Mouse (Mus musculus) 3T3-L1 (cell line): ENCODE data around the gene Stap2.

Source experiments
- DNase-seq: peaks from one replicate; pipeline ENCODE4 v3.0.0-alpha.2; 2015; ENCODE audit warnings: low read depth, low spot score

Gene Stap2

GRCm38 (mm10) chr17:56005415-56006061, at the start of gene Stap2, which contains the start of gene Mpnd:
Gene Stap2, minus strand, starts transcription at chr17:56005584.
Gene Mpnd, plus strand, starts transcription at chr17:56005711.
- DNase-seq, result peak; percentile 83

GRCm38 (mm10) chr17:56054938-56055337, 49.6 kb upstream of the Stap2 start:
- no peak for DNase-seq

DNA sequence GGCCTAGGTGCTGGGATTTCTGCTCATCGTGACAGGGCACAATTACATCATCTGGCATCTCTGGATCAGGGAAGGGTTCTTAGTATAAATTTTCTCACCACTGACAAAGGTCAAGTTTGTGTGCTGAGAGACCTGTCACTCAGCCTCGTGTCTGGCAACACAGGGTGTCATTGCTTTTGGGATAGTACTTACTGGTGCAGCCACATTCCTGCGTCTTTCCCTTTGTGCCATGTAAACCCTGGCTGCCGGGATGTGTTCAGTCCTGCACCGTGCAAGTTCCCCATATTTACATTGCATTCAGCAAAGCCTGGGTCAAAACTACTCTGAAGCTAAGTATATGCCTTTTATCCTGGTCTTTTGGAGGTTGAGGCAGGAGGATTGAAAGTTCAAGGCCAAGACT, 46.0 kb upstream of the Stap2 start:
- DNase-seq, result no peak

- DNase-seq, result no peak
These were observed 35.4 kb upstream of the Stap2 start for GRCm38 (mm10) chr17:56040857-56041163.

GRCm38 (mm10) chr17:56040030-56040856, 34.9 kb upstream of the Stap2 start, which contains the start of gene Chaf1a:
Gene Chaf1a, plus strand, starts transcription at chr17:56040439.
- DNase-seq, result peak; percentile 100

DNA sequence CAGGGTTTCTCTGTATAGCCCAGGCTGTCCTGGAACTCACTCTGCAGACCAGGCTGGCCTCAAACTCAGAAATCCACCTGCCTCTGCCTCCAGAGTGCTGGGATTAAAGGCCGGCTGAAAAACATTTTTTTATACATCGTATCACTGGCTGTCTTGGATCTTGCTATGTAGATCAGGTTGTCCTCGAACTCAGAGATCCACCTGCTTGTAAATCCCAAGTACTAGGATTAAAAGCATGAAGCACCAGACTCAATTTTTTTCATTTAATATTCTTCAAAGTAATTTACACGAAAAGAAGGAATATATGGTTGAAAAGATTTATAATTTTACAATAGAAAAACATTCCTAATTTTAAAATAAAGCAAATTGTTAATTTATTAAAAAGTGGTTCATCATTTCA, 34.0 kb upstream of the Stap2 start:
- DNase-seq, result no peak

GRCm38 (mm10) chr17:56038583-56039261, 33.3 kb upstream of the Stap2 start:
- DNase-seq, result no peak

GRCm38 (mm10) chr17:56036901-56037287, 31.5 kb upstream of the Stap2 start:
- no peak for DNase-seq

DNA sequence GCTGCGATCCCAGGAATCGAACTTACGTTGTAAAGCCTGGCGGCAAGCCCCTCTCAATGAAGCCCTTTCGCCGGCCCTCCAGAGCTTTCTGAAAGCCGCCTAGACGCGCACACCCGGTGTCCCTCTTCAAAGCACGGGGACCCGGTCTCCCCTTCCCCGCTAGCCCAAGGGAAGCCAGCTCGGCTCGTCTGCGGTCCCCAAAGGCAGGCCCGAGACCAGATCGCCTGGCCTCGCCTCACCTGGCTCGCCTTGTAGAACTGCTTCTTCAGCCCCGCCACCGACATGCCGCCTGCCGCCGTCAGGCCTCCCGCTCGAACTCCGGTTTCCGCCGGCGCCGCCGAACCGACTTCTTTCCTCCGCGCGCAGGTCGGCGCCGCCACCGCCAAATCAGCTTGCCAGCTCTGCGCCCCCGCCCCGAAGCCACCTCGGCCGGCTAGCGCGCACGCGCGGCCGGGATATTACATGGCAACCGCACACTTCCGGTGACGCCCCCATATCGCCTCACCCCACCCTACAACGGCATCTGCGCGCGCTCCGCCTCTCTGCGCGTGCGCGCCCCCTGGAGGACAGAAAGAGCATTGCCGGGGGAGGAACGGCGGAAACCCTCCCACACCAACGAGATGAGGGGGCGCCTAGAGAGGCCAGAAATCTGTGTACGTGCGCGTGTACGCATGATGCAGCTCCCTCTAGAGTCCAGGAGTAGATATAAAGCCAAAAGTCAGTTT, 31.0 kb upstream of the Stap2 start, which contains the start of gene Sh3gl1:
Gene Sh3gl1, minus strand, starts transcription at position 460 of the 725 bp plus-strand sequence.
- peak; percentile 96 for DNase-seq

- peak; percentile 24 for DNase-seq
These were observed 29.8 kb upstream of the Stap2 start for GRCm38 (mm10) chr17:56035216-56035615.

- no peak for DNase-seq
These were observed 29.3 kb upstream of the Stap2 start for GRCm38 (mm10) chr17:56034726-56035100.

DNA sequence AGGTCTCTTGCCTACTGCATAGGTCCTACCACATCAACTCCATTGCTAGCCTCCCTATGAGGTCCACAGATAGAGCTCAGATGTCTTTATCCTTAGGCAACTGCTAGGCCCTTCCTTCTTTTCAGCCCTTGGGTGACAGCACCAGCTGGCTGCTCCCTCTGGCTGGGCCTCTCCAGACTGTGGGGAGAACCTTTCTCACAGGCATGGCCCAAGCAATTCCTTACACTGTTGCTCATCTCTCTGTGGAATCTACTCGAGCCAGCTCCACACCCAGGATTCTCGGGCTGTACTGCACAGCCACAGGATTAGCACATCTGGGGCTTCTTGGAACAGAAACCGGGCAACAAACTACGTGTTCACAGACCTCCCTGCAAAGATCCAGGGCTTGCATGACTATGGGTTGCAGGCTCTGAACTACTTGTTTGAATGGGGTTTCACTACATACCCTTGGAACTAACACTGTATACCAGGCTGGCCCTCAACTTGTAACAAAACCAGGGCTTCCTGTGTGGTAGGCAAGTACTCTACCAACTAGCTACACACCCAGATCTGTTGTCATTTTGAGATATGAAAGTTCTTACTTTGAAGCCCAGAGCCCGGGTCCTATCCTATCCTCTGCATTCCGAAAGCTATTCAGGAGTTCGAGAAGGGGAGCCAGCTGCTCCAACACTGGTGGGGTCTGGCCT, 28.8 kb upstream of the Stap2 start:
- DNase-seq, result peak; percentile 73

- no peak for DNase-seq
These were observed 27.4 kb upstream of the Stap2 start for GRCm38 (mm10) chr17:56032831-56033230.

DNA sequence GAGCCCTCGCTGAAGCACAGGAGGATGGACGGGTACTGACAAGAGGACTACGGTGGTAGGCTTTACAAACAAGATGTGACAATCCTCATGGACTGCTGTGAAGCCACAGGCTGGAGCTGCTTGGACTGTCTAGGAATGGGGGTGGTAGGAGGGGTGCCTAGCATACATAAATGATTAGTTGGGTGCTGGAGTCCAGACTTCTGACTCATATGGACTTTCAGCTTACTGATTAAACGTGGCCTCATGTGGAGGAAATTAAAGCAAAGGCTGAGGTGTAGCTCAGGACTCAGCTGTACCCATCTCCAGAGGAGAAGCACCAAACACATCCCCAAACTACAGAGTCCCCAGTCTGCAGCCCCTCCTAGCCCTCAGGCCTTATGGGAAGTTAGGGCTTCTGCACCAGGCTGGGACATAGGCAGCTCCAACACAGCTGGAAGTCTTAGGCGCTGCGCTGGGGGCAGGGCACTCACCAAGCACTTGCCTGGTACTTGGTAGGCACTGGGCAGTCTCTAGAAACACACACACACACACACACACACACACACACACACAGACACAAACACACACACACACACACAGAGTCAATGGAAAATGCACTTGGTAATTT, 26.8 kb upstream of the Stap2 start:
- peak; percentile 60 for DNase-seq

DNA sequence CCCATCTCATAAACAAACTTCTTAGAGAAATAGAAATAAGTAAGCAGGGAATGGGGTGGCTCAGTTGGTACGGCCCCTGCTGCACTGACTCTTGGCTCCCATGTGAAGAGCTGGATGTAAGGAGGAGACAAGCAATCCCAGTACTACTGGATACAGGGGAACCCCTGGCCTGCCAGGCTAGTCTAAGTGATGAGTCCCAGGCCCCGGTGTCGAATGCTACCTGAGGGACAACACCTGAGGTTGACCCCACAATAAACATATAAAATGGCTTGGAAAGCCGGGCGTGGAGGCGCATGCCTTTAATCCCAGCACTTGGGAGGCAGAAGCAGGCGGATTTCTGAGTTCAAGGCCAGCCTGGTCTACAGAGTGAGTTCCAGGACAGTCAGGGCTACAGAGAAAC, 26.0 kb upstream of the Stap2 start:
- DNase-seq, result no peak

DNA sequence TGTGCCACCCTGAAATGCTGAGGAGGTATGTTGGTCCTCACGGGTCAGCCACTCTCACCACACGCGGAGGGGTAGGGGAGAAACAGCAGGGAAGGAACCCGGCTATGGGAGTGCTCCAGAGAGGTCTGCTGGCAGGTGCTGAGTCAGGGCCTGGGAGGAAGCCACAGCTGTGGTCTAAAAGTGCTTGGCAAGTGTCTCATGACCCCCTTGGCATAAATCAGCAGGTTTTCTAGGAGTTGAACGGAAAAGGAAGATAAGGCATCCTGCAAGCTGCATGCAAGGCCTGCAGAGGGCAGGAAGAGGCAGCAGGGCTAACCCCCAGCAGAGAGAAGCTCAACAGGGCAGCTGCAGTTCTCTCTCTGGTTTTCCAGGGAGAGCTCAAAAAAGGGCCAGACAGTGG, 25.5 kb upstream of the Stap2 start:
- peak; percentile 87 for DNase-seq

- no peak for DNase-seq
These were observed 25.0 kb upstream of the Stap2 start for GRCm38 (mm10) chr17:56030238-56030870.

- no peak for DNase-seq
These were observed 22.5 kb upstream of the Stap2 start for GRCm38 (mm10) chr17:56027801-56028441.

DNA sequence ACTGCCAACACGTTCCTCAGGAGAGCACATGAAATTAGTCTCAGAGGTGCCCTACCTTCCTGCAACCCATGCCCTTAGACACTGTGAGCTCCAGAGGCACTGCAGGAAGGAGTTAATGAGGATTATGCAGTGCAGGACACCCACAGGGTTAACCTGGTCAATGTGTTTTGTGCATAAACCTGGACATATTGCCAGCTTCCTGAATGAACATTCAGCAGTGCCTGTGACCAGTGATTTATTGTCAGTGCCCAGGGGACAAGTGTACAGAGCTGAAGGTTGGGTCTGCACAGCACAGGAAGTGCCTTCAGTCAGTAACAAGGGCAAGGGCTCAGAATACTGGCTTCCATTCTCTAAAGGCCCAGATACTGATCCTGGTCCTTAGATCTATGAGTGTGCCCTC, 21.5 kb upstream of the Stap2 start:
- peak; percentile 50 for DNase-seq

DNA sequence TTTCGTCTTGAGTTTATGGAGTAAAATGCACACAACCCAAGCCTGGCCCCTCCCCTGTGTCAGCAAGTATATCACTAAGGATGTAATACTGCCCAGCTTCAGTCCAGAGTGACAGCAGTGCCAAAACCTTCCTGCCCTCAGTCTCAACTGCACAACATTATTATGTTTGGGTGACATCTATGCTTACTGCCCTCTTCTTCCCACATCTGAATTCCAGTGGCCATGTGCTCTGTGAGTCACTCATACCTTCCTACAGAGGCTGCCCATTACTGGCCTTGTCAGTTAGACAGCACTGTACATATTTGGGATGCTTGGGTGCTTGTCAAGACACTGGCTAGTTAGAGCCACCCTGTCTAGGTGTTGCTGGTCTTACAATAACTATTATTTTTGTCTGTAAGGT, 20.9 kb upstream of the Stap2 start:
- DNase-seq, result peak; percentile 96
